Mouse (Mus musculus) thymus, postnatal 10 days (tissue): Measurements from ENCODE around the gene March8.

Experiments
- DNase-seq, 2 experiments: peaks; one replicate each; pipeline ENCODE4 v3.0.0; 2021; ENCODE audit warnings: low spot score in 2 of 2

The March8 gene

DNA sequence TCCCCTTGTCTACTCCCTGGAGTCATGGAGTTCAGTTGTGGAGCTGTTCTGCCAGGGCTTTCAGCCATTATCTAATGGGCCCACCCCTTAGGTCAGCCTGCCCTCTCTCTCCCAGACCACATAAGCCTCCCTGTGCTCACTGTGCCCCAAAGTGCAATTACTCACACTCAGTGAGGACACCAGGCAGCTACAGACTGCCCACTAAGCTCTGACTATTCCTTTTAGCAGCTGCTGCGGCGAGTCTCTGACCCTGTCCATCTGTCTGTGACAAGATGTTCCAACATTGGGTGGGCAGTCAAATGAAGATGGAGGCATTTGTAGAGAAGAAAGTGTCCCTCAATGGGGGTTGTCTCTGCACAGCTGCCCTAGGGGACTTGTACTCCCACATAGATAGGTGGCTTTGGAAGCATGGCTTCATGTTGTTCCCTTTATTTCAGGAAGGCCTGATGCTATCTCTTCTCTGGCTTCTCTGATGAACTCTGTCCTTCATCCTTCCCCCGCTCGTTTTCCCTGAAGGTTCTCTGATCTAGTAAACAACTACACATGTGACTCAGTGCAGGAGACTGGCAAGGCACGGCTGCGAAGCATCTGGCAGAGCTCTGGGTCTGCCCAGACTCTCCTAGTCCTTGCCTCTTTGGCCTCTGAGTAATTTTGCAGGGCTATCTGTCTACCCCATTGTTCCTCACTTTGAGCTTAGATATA, 70.3 kb downstream of the March8 start:
- no peak for DNase-seq

- no peak for DNase-seq
These were observed 72.6 kb downstream of the March8 start for GRCm38 (mm10) chr6:116410436-116410835.

- DNase-seq, result no peak
These were observed 73.9 kb downstream of the March8 start for GRCm38 (mm10) chr6:116411716-116412115.

- no peak for DNase-seq
These were observed 74.9 kb downstream of the March8 start for GRCm38 (mm10) chr6:116412546-116413325.

GRCm38 (mm10) chr6:116415126-116415676, 77.4 kb downstream of the March8 start:
- no peak for DNase-seq

DNA sequence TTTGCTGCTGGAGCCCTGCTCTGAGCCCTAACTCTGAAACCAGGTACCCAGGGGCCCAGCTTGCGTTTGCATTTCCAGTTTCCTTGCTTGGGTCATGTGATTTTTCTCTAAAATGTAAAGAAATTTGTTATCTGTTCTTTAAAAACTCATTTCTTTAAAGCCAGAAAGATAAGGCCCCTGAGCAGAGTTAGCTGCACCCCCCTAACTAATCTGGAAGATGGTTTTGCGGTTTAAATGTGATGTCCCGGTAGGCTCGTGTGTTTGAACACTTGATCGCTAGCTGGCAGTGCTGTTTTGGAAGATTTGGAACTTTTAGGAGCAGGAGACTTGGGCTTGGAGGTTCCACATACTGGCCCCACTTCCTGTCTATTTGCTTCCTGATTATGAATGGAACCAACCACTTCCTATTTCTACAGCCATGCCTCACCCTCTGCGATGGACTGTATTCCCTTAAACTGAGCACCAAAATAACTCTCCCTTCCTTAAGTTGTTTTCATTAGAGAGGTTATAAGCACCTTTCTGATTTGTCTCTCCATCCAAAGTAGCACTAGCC, 78.3 kb downstream of the March8 start:
- no peak for DNase-seq

- no peak for DNase-seq
These were observed 79.9 kb downstream of the March8 start for GRCm38 (mm10) chr6:116417518-116418315.

- DNase-seq, result no peak
These were observed 80.7 kb downstream of the March8 start for GRCm38 (mm10) chr6:116418487-116418886.

DNA sequence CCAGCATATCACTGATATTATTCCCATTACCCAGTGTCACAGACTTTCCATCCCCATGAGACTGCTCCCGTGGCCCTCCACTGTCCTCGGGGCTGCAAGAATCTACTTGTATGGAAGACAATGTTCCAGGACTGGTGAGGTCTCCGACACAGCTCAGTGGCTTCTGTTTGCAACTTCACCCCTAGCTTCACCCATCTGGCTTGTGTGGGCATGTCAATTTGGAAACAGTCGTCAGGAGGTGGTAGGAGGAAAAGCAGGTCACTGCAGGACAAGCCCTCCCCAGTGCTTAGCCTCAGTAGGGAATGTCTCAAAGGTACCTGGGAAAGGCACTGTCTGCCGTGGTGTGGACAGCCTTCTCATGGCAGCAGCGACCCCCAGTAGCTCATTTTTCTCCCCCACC, 81.9 kb downstream of the March8 start:
- no peak for DNase-seq

- no peak for DNase-seq
These were observed 82.4 kb downstream of the March8 start for GRCm38 (mm10) chr6:116420271-116420670.

- no peak for DNase-seq
These were observed 85.2 kb downstream of the March8 start for GRCm38 (mm10) chr6:116422991-116423390.

DNA sequence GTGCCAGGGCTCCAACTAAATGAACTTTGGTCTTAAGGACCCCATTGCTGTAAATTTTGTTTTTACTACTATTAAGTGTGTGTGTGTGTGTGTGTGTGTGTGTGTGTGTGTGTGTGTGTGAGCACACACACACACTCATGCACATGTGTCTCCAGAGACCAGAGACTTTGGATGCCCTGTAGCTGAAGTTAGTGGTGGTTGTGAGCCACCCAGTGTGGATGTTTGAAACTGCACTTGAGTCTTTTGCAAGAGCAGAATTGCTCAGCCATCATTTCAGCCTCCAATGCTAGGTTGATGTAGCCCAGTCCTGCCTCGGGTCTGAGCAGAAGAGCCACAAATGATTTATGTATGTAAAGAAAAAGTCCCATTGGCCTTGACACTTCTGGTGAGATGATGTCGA, 85.8 kb downstream of the March8 start:
- no peak for DNase-seq

DNA sequence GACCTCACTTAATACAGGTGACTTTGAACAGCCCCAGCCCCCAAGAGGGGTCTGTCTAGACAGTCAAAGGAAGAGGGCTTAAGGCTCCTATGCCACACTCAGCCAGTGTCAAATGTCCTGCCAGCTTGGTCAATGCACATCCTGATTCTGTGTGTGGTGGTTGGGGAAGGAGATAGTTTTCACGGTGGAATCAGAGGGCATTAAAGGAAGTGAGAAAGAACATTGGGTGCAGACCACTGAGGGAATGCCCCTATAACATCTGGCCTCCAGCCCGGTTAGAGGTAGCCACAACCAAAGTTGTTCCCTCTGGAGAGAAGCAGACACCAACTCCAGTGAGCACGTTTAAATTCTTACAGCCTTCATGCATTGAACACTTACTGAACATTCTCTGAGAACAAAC, 89.7 kb downstream of the March8 start:
- DNase-seq, result no peak

GRCm38 (mm10) chr6:116428282-116428681, 90.5 kb downstream of the March8 start:
- no peak for DNase-seq

DNA sequence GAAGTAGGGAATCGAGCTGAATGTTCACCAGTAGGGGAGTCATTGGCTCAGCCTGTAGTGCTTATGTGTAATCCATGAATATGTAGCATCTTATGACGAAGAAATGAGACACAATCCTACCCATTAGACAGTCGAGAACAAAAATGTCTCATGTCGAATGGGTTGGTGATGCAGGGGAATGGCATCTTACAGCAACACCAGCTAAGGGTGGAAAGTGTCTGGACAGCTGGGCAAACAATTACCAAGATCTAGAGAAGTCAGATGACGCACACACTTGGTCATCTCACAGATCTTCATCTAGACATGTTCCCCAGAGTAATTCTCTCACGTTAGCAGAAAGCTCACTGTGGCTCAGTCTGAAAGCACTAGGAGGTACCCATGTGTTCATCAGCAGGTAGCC, 101.0 kb downstream of the March8 start:
- no peak for DNase-seq

DNA sequence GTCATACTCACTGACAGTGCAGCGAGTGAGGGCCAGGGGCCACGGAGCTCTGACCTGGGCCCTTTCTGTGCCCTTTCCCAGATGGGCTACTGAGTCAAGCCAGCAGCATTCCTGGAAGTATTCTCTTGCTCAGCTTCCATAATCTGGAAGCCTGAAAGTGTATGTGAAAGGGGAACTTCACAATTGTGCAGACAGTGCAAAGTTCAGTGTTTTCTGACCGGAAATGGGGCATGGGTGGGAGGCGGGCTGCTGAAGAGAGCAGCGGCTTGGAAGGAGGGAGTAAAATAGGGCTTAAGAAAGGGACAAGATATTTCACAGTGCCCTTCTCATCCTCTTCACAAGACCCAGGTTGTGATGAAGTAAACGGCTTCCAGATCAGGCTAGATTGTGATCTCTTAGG, 101.7 kb downstream of the March8 start:
- DNase-seq, result no peak

- DNase-seq, result no peak
These were observed 102.6 kb downstream of the March8 start for GRCm38 (mm10) chr6:116440447-116440846.

DNA sequence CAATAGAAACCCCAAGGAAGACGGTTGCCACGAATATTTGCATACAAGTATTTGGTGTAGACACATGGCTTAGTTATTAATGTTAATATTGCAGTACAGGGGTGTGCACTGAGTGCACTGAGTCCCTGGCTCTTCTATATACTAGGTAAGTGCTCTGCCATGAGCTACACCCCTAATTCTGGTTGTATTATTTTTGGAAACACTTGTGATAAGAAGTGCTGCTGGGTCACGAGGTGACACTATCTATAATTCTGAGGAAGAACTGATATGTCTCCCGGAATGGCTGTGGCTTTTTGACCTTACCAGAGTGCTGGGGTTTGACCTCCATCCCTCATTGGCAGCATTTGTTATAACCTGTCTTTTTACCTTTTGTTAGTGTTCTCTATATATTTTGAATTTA, 103.0 kb downstream of the March8 start:
- no peak for DNase-seq

GRCm38 (mm10) chr6:116455781-116456180, 118.0 kb downstream of the March8 start:
- DNase-seq, result no peak

DNA sequence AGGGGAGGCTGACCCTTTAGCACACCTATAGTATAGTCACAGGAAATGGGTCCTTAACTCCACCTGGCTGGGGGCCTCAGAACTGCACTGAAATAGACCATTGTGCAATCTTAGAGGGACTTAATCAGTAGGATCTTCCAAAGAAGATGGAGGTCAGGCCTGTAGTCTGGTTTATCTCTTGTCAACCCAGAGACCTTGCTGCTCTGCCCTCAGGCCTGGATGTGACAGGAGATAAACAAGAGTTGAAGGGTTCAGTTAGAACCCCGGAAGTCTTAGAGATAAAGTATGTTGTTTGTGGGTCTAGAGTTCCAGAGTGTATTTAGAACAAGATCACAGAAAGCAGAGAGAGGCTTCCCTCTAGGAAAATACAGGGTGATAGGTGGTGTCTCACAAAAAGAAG, 118.7 kb downstream of the March8 start:
- no peak for DNase-seq

GRCm38 (mm10) chr6:116458728-116459127, 120.9 kb downstream of the March8 start:
- no peak for DNase-seq
